Mouse (Mus musculus) regulatory T cell (primary cell): Measurements from ENCODE around the gene Gm3542.

ENCODE experiments used
- in situ Hi-C: fragments of 300-600 bp; cut with MboI, MseI; formaldehyde crosslinking; loops from one replicate; pipeline ENCODE4 v1.15.1; 2025; ENCODE audit warnings: high pct_unique_total_duplicates

The Gm3542 gene

GRCm38 (mm10) chr14:5334828-5335227 is at the start of gene Gm3542:
Gene Gm3542 (minus strand): TSS chr14:5334928.
- in situ Hi-C loops: loop anchor here (25.0 kb wide), 1 partner anchor 902 kb away; no protein-coding TSS in a partner anchor
